Mouse (Mus musculus): ENCODE results near the gene Memo1. TPM values are rescaled to one million over a fixed set of nuclear protein-coding genes. Genes with fewer than 3 reads are reported as not detected.
"Not testable (repeated sequence)": the region's sequence is repeated elsewhere in the genome, so short reads cannot be mapped to it uniquely, and the experiment has no call there.

The Memo1 gene
- polyA plus RNA-seq, 1 experiment from 2014 or later: 99.2 TPM

DNA sequence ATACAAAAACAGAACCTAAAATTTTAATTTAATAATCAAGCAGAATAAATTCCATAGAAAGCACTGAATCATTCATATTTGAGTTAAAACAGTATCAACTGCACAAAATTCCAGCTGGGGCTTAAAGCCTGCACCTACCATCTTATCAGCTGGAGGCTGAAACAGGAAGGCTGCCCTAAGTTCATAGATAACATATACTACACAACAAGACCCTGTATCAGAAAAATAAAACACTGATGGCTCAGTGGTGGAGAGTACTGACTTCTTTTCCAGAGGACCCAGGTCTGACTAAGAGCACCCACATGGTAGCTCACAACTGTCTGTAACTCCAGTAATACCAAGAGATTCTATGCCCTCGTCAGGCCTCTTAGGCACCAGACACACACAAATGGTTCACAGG lies 55.0 kb downstream of the Memo1 start:
- Histone ChIP-seq H3K27me3 (ENCODE audit: insufficient read depth, low read length) (no peaks in the 10 kb centered on the region), H3K4me2 (no peak overlapping the region), H3K9me3 (ENCODE audit: low read depth, low read length) (no peaks in the 10 kb centered on the region), H3K27ac (ENCODE audit: low read depth) (no peak overlapping the region), H3K36me3 (ENCODE audit: insufficient read depth) (0 out of 2 replicates have a peak, but pooled peaks cover 10% of the 10 kb centered on the region), H3K9ac (no peak overlapping the region), H3K4me1 (ENCODE audit: insufficient read depth) (no peaks in the 10 kb centered on the region), H3K4me3 (ENCODE audit: low read depth, low read length) (no peak overlapping the region)
- TF ChIP-seq CTCF (IDR thresholded peaks at IDR 0.05; ENCODE audit: low read depth): no peak
- ATAC-seq (ENCODE audit: insufficient read depth): no peak
- 97% methylated on average over 1 of the region's 1 CpGs for WGBS
- DNase-seq: no peak

DNA sequence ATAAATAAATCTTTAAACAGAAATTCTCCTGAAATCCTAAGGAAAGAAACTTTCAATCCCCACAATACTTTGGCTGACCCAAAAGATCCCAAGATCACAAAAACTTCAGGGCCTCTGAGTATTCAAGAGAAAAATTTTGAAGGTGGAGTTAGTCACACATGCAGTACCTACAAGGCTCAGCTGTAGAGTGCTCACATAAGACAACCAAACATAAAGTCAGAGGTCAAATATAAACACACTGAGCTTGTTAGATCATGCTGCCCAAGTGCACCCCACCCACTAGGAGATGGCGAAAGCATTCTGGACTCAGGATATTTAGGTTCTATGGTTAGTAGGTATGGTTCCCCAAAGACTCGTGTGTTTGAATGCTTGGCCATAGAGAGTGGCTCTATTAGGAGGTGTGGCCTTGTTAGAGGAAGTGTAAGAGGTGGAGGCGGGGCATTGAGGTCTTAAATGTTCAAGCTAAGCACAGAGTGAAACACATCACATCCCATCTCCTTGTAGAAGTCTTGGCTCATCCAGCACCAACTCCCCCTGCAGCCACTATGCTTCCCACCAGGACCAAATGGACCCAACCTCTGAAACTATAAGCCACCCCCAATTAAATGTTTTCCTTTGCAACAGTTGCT lies 67.1 kb downstream of the Memo1 start:
- Histone ChIP-seq H3K4me2 (no peak overlapping the region), H3K27me3 (ENCODE audit: insufficient read depth, low read length) (no peaks in the 10 kb centered on the region), H3K9me3 (ENCODE audit: low read depth, low read length) (no peaks in the 10 kb centered on the region), H3K9ac (no peak overlapping the region), H3K4me3 (ENCODE audit: low read depth, low read length) (no peak overlapping the region), H3K36me3 (ENCODE audit: insufficient read depth) (peaks cover 11% of the 10 kb centered on the region), H3K27ac (ENCODE audit: low read depth) (no peak overlapping the region), H3K4me1 (ENCODE audit: insufficient read depth) (no peaks in the 10 kb centered on the region)
- WGBS: 87% methylated on average over 3 of the region's 3 CpGs
- DNase-seq (no peak), ATAC-seq (ENCODE audit: insufficient read depth) (no peak)
- TF ChIP-seq CTCF (IDR thresholded peaks at IDR 0.05; ENCODE audit: low read depth): no peak

DNA sequence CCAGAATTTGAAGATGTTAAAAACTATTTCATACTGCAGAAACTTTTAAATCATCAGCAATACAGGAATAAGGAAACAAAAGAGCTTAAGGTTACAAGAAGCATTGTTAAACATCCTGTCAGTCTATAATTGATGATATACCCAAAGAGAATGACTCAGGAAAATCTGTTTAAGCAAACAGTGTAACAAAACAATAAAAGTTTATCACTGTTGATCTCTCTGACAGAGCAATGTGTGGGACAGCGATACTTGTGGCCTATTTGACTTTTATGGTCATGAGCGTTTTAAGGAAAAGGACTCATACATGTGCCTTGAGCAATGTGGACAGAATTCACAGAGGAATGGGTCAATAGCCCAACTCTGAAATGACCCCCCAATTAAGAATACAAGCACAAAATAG lies 78.0 kb downstream of the Memo1 start:
- no peak overlapping the region for H3K9ac ChIP-seq
- DNase-seq: no peak
- WGBS: 60% methylated on average over 2 of the region's 2 CpGs
- H3K4me3 ChIP-seq (ENCODE audit: low read depth, low read length): no peak overlapping the region
- no peak for ATAC-seq (ENCODE audit: insufficient read depth)
- no peaks in the 10 kb centered on the region for H3K27me3 ChIP-seq (ENCODE audit: insufficient read depth, low read length)
- no peak for TF ChIP-seq CTCF (IDR thresholded peaks at IDR 0.05; ENCODE audit: low read depth)
- no peak overlapping the region for H3K27ac ChIP-seq (ENCODE audit: low read depth)
- H3K4me1 ChIP-seq (ENCODE audit: insufficient read depth): no peaks in the 10 kb centered on the region
- no peak overlapping the region for H3K4me2 ChIP-seq
- peaks cover 10% of the 10 kb centered on the region; the same call in 1 of the 2 replicates for H3K36me3 ChIP-seq (ENCODE audit: insufficient read depth)
- no peaks in the 10 kb centered on the region for H3K9me3 ChIP-seq (ENCODE audit: low read depth, low read length)

DNA sequence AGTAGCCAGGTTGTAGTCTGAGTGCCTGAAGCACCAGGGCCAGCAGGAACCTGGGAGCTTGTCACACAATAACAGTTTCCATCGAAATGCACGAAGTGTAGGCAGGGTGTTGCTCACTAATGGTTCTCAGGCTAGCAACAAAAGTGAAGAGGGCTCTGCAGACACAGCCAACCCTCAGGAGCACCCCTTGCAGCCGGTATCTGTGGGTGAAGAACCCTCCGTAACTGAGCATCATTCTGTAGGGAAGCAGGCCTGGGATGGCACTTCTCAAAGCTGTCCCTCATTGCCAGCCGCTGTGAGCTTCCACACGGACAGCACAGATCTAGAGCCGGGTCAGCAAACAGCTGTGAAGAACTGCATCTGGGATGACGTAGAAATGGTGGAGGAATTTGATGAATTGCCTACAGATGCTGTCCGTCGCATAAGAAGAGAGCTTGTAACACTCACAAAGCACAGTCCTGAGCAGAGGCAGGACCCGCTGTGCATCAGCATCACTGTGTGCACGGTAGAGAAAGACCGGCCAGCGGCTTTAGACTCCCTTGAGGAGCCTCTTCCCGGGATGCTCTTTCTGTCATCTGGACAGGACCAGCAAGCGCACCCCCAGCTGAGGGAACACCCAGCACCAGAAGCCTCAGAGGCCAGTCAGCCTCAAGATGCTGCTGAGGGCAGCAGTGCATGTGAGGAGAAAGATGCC lies 82.3 kb downstream of the Memo1 start:
- WGBS: 74% methylated on average over 16 of the region's 16 CpGs
- not testable (repeated sequence) for H3K36me3 ChIP-seq (ENCODE audit: insufficient read depth); H3K4me2 ChIP-seq; H3K9me3 ChIP-seq (ENCODE audit: low read depth, low read length); H3K9ac ChIP-seq; H3K27ac ChIP-seq (ENCODE audit: low read depth); H3K4me3 ChIP-seq (ENCODE audit: low read depth, low read length); H3K27me3 ChIP-seq (ENCODE audit: insufficient read depth, low read length); DNase-seq; ATAC-seq (ENCODE audit: insufficient read depth); H3K4me1 ChIP-seq (ENCODE audit: insufficient read depth)

DNA sequence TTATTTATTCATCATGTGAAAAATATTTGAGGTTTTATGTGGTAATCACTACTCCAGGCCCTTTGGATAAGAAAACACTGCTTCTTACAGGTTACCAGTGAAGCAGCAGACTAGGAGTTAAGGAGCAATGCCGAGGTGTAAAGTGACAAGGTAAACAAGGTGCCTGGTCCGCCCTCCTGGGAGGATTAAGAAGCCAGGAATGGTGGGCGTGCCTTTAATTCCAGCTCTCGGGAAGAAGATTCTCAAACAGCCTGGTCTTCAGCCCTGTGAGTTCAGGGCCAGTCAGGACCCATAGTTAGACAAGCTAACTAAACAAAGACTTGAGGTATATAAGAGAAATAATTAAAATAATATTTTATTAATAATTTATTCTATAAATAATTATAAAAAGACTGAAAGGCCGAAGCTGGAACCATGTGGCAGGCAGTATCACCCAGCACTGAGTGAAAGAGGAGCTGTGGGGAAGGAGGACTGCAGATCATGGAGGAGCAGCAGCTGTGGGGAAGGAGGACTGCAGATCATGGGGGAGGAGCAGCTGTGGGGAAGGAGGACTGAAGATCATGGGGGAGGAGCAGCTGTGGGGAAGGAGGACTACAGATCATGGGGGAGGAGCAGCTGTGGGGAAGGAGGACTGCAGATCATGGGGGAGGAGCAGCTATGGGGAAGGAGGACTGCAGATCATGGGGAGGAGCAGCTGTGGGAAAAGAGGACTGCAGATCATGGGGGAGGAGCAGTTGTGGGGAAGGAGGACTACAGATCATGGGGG lies 86.0 kb downstream of the Memo1 start:
- no peak for TF ChIP-seq CTCF (IDR thresholded peaks at IDR 0.05; ENCODE audit: low read depth)
- 0 out of 2 replicates have a peak, but pooled peaks have one; percentile 44 for ATAC-seq (ENCODE audit: insufficient read depth)

DNA sequence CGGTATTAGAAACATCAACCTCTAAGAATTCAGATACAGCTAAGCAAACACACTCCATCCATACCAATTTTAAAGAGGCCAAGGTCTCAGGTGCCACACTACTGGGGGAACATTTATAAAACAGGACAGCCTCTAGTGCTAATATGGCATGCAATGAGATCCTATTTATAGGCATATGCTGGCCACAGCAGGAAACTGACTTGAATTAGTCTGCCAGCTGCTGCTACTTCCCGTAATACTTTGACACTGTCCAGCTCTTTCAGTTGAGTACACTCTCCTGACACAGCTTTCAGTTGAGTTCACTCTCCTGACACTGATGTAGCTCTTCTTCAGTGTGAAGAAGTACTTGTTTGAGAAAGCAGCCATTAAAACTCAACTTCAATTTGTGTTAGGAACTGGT lies 99.4 kb downstream of the Memo1 start:
- Histone ChIP-seq H3K27ac (ENCODE audit: low read depth) (no peak overlapping the region), H3K4me2 (no peak overlapping the region), H3K4me1 (ENCODE audit: insufficient read depth) (no peaks in the 10 kb centered on the region), H3K27me3 (ENCODE audit: insufficient read depth, low read length) (no peaks in the 10 kb centered on the region), H3K9ac (no peak overlapping the region), H3K9me3 (ENCODE audit: low read depth, low read length) (no peaks in the 10 kb centered on the region), H3K4me3 (ENCODE audit: low read depth, low read length) (no peak overlapping the region), H3K36me3 (ENCODE audit: insufficient read depth) (peaks cover 15% of the 10 kb centered on the region)
- ATAC-seq (ENCODE audit: insufficient read depth) (no peak; the same call in 1 of the 2 replicates), DNase-seq (peak; percentile 44)
- TF ChIP-seq CTCF (IDR thresholded peaks at IDR 0.05; ENCODE audit: low read depth): no peak
- 65% methylated on average over 2 of the region's 2 CpGs for WGBS

More for the DNA sequence above, 86.0 kb downstream of the Memo1 start:
- Histone ChIP-seq H3K9ac (no peak overlapping the region), H3K4me1 (ENCODE audit: insufficient read depth) (no peaks in the 10 kb centered on the region), H3K36me3 (ENCODE audit: insufficient read depth) (peaks cover 10% of the 10 kb centered on the region; the same call in 1 of the 2 replicates), H3K27me3 (ENCODE audit: insufficient read depth, low read length) (no peaks in the 10 kb centered on the region), H3K9me3 (ENCODE audit: low read depth, low read length) (no peaks in the 10 kb centered on the region), H3K4me3 (ENCODE audit: low read depth, low read length) (no peak overlapping the region), H3K4me2 (no peak overlapping the region), H3K27ac (ENCODE audit: low read depth) (no peak overlapping the region)
- 31% methylated on average over 5 of the region's 5 CpGs for WGBS
- peak; percentile 17 for DNase-seq

DNA sequence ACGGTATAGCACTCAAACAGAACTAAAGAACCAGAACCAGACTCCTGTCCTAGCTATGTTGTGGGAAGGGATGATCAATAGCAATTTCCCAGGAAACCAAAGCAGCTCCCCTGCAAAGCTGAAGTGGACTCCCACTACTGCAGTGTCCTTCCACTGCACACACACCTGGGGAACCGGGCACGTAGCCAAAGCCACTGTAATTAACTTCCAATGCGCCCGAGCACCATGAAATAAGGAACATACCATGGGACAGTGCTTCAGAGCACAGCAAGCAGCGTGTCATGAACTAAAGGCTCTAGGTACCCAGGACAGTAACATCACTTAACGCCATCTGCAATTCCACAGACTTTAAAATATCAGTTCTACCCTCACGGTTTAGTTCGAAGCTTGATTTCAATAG lies 100.6 kb downstream of the Memo1 start:
- DNase-seq (peak; percentile 24), ATAC-seq (ENCODE audit: insufficient read depth) (no peak)

More for the DNA sequence above, 100.6 kb downstream of the Memo1 start:
- Histone ChIP-seq H3K36me3 (ENCODE audit: insufficient read depth) (peaks cover 11% of the 10 kb centered on the region), H3K4me3 (ENCODE audit: low read depth, low read length) (no peak overlapping the region), H3K27me3 (ENCODE audit: insufficient read depth, low read length) (no peaks in the 10 kb centered on the region), H3K27ac (ENCODE audit: low read depth) (no peak overlapping the region), H3K9me3 (ENCODE audit: low read depth, low read length) (no peaks in the 10 kb centered on the region), H3K4me1 (ENCODE audit: insufficient read depth) (no peaks in the 10 kb centered on the region), H3K4me2 (no peak overlapping the region), H3K9ac (no peak overlapping the region)
- TF ChIP-seq CTCF (IDR thresholded peaks at IDR 0.05; ENCODE audit: low read depth): no peak
- WGBS: 83% methylated on average over 9 of the region's 9 CpGs

Measured in lung, embryonic 14.5 days (tissue).